Mouse (Mus musculus): ENCODE measurements at regions not wholly inside any gene's neighbourhood (a gene's known extent, or its start where the extent isn't known, plus 50 kb on each side); places are given as distances from the start of the nearest gene placed in this dataset.

- intact Hi-C loops (cut with DNase I) = no loop called here
- no peak for DNase-seq
These were observed 424.0 kb upstream of the Sorcs1 start for GRCm38 (mm10) chr19:51102411-51102810.

- intact Hi-C loops (cut with DNase I) = no loop called here
- DNase-seq = peak; percentile 64
These were observed 396.3 kb upstream of the Sorcs1 start for GRCm38 (mm10) chr19:51074762-51075161.

GRCm38 (mm10) chr19:51059961-51060665 is 381.7 kb upstream of the Sorcs1 start:
- intact Hi-C loops (cut with DNase I) = no loop called here
- DNase-seq = peak; percentile 8

GRCm38 (mm10) chr19:51043544-51043943 is 365.1 kb upstream of the Sorcs1 start:
- DNase-seq = no peak
- intact Hi-C loops (cut with DNase I) = no loop called here

- intact Hi-C loops (cut with DNase I) = no loop called here
- no peak for DNase-seq
These were observed 316.0 kb upstream of the Sorcs1 start for GRCm38 (mm10) chr19:50994471-50994870.

- intact Hi-C loops (cut with DNase I) = no loop called here
- no peak for DNase-seq
These were observed 292.6 kb upstream of the Sorcs1 start for GRCm38 (mm10) chr19:50971066-50971465.

GRCm38 (mm10) chr19:50961910-50962309 is 283.5 kb upstream of the Sorcs1 start:
- intact Hi-C loops (cut with DNase I) = no loop called here
- DNase-seq = no peak

GRCm38 (mm10) chr19:50945006-50945405 is 266.6 kb upstream of the Sorcs1 start:
- DNase-seq = no peak
- intact Hi-C loops (cut with DNase I) = no loop called here

- no peak for DNase-seq
- intact Hi-C loops (cut with DNase I) = no loop called here
These were observed 233.2 kb upstream of the Sorcs1 start for GRCm38 (mm10) chr19:50911646-50912045.

- no peak for DNase-seq
- intact Hi-C loops (cut with DNase I) = no loop called here
These were observed 232.2 kb upstream of the Sorcs1 start for GRCm38 (mm10) chr19:50910674-50911073.

GRCm38 (mm10) chr19:50908751-50909150 is 230.3 kb upstream of the Sorcs1 start:
- intact Hi-C loops (cut with DNase I) = no loop called here
- no peak for DNase-seq

GRCm38 (mm10) chr19:50893755-50894154 is 215.3 kb upstream of the Sorcs1 start:
- DNase-seq = no peak
- intact Hi-C loops (cut with DNase I) = no loop called here

- DNase-seq = no peak
- intact Hi-C loops (cut with DNase I) = no loop called here
These were observed 194.2 kb upstream of the Sorcs1 start for GRCm38 (mm10) chr19:50872661-50873060.

GRCm38 (mm10) chr19:50872144-50872543 is 193.7 kb upstream of the Sorcs1 start:
- intact Hi-C loops (cut with DNase I) = no loop called here
- no peak for DNase-seq

GRCm38 (mm10) chr19:50854854-50855253 is 176.4 kb upstream of the Sorcs1 start:
- no peak for DNase-seq
- intact Hi-C loops (cut with DNase I) = no loop called here

GRCm38 (mm10) chr19:50840499-50840898 is 162.1 kb upstream of the Sorcs1 start:
- intact Hi-C loops (cut with DNase I) = no loop called here
- DNase-seq = no peak

Measured in left cerebral cortex, postnatal 4 days (tissue).